Mouse (Mus musculus) urinary bladder, adult 2 months (tissue): Measurements from ENCODE around the gene Lrp1. TPM values are rescaled to one million over a fixed set of nuclear protein-coding genes. Genes with fewer than 3 reads are reported as not detected.

Experiments used
- DNase-seq: peaks from one replicate; pipeline ENCODE4 v3.0.0; 2022; ENCODE audit warnings: low spot score
- polyA plus RNA-seq: library from polyadenylated mRNA; depleted of rRNA; stranded (reverse); fragments of >200 nt; gene quantifications from 2 replicates; pipeline ENCODE4 v1.2.3, GENCODE M21; 2012

Gene Lrp1
- polyA plus RNA-seq, 1 experiment = 242 TPM

- no peak for DNase-seq
Observed at GRCm38 (mm10) chr10:127652906-127653638, 32.1 kb upstream of the Lrp1 start.

GRCm38 (mm10) chr10:127645791-127646190, 24.8 kb upstream of the Lrp1 start:
- DNase-seq = no peak

GRCm38 (mm10) chr10:127643553-127644238, 22.7 kb upstream of the Lrp1 start:
- peak; percentile 64 for DNase-seq

GRCm38 (mm10) chr10:127642772-127643552, 22.0 kb upstream of the Lrp1 start, which contains the start of gene Stat6:
Stat6 (plus strand) TSS chr10:127642986.
- peak; percentile 76 for DNase-seq

- DNase-seq = peak; percentile 80
Observed at GRCm38 (mm10) chr10:127641861-127642771, 21.2 kb upstream of the Lrp1 start.

- no peak for DNase-seq
Observed at GRCm38 (mm10) chr10:127640421-127640820, 19.5 kb upstream of the Lrp1 start.

- no peak for DNase-seq
Observed at GRCm38 (mm10) chr10:127632668-127633271, 11.8 kb upstream of the Lrp1 start.

- DNase-seq = no peak
Observed at GRCm38 (mm10) chr10:127631261-127632214, 10.6 kb upstream of the Lrp1 start.

GRCm38 (mm10) chr10:127626433-127626832, 5.5 kb upstream of the Lrp1 start:
- no peak for DNase-seq

GRCm38 (mm10) chr10:127623439-127624216, 2.7 kb upstream of the Lrp1 start:
- no peak for DNase-seq

- no peak for DNase-seq
Observed at GRCm38 (mm10) chr10:127622661-127623060, 1.7 kb upstream of the Lrp1 start.

- DNase-seq = peak; percentile 70
Observed at GRCm38 (mm10) chr10:127622057-127622392, 1.1 kb upstream of the Lrp1 start.

- DNase-seq = peak; percentile 87
Observed at GRCm38 (mm10) chr10:127621191-127622056, 476 bp upstream of the Lrp1 start.

GRCm38 (mm10) chr10:127619941-127620405, 975 bp downstream of the Lrp1 start:
- DNase-seq = no peak

GRCm38 (mm10) chr10:127619119-127619721, 1.7 kb downstream of the Lrp1 start:
- DNase-seq = no peak

- no peak for DNase-seq
Observed at GRCm38 (mm10) chr10:127618173-127618572, 2.8 kb downstream of the Lrp1 start.

- no peak for DNase-seq
Observed at GRCm38 (mm10) chr10:127617294-127617693, 3.7 kb downstream of the Lrp1 start.
